Mouse (Mus musculus) cerebellum, adult 8-10 months (tissue): ENCODE data around the gene Unk.
A peak's percentile ranks its signal among the peaks of the same experiment; 100 is the strongest.

ENCODE experiments used
- DNase-seq: peaks from one replicate; pipeline ENCODE4 v3.0.0; 2022

Unk gene

DNA sequence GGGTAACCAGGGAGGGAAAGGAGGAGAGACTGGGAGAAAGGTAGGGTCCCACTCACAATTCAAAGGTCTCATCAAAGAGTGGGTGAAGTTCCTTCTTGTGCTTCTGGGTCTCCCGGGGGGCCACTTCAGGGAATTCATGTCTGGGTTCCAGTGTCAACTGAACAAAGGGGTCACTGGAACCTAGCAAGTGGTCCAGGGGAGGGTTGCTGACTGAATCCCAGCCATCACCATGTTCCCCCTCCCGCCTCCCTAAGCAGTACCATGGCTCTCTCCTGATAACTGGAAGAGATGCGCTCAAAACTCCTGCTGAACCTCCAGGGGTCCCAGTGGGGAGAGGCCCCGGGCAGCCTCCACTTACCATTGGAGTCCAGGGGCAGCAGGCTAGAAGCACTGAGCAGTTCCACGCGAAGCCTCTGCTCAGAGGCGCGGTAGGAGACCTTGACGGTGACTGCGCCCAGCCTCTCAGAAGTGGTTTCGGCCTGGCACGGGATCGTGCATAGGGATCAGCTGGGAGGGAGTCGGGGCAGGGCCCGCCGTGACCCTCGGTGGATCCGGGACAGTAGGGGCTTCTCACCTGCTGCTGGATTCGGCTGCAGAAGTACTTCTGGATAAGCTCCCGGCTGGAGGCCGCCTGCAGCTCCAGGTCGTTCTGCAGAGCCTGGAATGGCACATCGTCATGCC lies 34.2 kb downstream of the Unk start:
- DNase-seq: peak; percentile 60

GRCm38 (mm10) chr11:116065345-116065744 lies 35.2 kb downstream of the Unk start:
- no peak for DNase-seq

- no peak for DNase-seq
These were observed 41.4 kb downstream of the Unk start for GRCm38 (mm10) chr11:116071510-116071909.

GRCm38 (mm10) chr11:116072608-116073007 lies 42.5 kb downstream of the Unk start:
- DNase-seq: no peak

- no peak for DNase-seq
These were observed 44.4 kb downstream of the Unk start for GRCm38 (mm10) chr11:116074436-116074991.

GRCm38 (mm10) chr11:116075539-116076265 lies 45.6 kb downstream of the Unk start:
- DNase-seq: no peak

- peak; percentile 13 for DNase-seq
These were observed 46.1 kb downstream of the Unk start for GRCm38 (mm10) chr11:116076266-116076540.

- DNase-seq: peak; percentile 19
These were observed 46.7 kb downstream of the Unk start for GRCm38 (mm10) chr11:116076836-116077235.

GRCm38 (mm10) chr11:116077446-116078204 lies 47.5 kb downstream of the Unk start, which contains the start of gene Unc13d:
Gene Unc13d (minus strand): TSS chr11:116077961.
- peak; percentile 40 for DNase-seq

DNA sequence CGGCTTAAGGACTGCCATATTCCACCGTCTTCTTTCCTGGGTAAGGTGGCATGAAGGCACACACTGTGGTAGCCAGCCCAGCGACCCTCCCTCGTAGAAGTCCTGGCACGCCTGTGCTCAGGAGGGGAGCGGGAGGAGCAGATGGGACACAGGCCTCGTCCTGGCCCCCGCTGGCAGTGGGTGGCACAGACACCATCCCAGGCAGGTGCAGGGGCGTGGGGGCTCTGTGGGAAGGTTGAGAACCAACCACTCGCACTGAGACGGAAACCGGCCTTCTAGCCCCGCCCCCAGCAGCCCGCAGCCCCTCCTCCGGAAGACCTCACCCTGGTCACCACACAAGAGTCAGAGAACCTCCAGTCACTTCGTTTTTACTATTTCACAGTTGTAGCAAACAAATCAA lies 48.1 kb downstream of the Unk start:
- peak; percentile 34 for DNase-seq

- DNase-seq: peak; percentile 36
These were observed 48.7 kb downstream of the Unk start for GRCm38 (mm10) chr11:116078676-116079320.

DNA sequence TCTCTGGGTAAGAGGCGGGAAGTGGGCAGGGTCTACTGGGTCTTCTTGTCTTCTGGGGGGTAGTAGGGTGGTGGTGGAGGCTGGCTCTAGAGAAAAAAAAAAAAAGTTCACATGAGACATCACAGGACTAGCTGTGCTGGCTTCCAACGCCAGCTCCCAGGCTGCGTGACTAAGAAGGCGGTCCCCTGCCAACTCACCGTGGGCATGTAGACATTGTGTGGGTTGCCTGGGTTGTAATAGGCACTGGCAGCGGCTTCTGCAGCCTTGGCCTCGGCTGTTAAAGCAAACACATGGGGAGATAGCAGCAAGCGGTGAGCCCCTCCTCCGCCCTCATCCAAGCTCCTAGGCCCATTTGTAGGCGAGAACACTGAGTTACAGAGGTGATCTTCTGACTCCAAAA lies 49.4 kb downstream of the Unk start:
- DNase-seq: peak; percentile 56

GRCm38 (mm10) chr11:116081081-116081480 lies 51.0 kb downstream of the Unk start:
- peak; percentile 74 for DNase-seq

- DNase-seq: no peak
These were observed 53.1 kb downstream of the Unk start for GRCm38 (mm10) chr11:116083096-116083672.

DNA sequence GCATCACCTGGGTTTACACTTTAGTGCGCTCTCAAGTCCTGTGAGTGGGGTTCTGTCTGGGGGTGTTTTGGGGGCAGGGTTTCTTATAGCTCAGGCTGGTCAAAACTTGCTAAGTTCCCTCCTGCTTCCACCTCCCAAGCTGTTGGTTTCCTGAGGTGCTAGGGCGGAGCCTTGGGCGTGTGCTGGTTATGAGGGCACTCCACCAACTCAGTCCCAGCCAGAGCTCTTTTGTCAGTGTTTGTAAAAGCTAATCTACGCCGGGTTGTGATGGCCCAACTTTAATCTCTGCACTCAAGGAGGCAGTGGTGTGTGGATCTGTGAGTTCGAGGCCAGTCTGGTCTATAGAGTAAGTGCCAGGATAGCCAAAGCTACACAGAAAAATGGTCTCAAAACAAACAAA lies 54.0 kb downstream of the Unk start:
- no peak for DNase-seq

DNA sequence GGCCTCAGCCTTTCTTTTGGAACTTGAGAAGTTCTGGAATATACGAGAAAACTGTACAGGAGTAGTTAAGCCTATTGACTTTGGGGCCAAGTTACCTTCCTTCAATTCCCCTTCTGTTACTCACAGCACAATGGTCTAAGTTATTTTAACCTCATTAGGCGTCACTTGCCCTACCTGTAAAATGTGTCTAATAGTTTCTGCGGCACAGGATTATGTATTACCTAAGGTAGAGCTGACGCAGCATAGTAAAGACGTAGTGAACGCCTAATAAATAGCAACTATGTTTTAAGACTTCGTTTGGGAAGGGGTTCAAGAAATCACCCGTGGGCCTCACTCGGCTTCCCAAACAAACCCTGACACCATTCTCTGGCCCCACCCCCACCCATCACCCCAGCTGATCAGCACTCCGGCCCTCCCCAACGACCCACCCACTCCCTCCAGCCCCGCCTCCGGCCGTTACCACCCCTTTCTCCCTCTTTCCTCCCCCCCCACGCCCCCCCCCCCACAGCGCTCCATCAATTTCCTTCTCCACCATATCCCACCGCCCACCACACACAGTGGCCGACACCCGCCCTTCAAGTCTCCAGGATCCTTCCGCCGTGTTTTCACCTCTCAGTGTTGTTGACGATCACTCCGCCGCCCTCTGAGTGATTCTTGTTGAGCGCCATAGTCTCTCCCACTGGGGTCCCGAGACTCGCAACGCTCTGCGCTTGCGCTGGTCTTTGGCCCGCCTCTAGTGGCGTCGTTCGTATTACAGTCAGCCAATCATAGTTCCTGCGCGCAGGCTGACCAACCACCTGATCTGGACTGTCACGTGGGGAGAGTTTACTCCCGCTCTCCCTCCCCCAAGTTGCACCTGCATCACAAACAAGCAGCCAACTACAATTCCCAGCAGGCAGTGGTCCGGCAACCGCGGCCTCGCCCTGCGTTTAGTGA lies 56.4 kb downstream of the Unk start, which contains the start of gene Wbp2:
Wbp2 (minus strand) TSS at position 738 of the 936 bp plus-strand sequence.
- peak; percentile 95 for DNase-seq

- peak; percentile 89 for DNase-seq
These were observed 57.3 kb downstream of the Unk start for GRCm38 (mm10) chr11:116087194-116088130.

- no peak for DNase-seq
These were observed 58.1 kb downstream of the Unk start for GRCm38 (mm10) chr11:116088188-116088587.

GRCm38 (mm10) chr11:116088741-116089394 lies 58.7 kb downstream of the Unk start:
- DNase-seq: no peak

DNA sequence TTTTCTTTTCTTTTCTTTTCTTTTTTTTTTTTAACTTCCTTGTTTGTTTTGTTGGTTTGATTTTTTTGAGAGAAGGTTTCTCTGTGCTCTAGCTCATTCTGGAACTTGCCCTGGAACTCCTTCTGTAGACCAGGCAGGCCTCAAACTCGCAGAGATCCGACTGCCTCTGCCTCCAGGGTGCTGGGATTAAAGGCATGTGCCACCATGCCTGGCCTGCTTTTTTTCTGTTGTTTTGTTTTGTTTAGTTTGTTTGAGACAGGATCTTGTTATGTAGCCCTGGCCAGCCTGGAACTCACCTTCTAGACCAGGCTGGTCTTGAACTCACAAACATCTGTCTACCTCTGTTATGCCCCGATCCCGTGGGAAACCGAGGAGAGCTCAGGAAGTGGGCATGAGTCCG lies 59.4 kb downstream of the Unk start:
- no peak for DNase-seq
